Mouse (Mus musculus) CH12.LX (cell line): ENCODE measurements around the gene Polr3gl. TPM values are rescaled to one million over a fixed set of nuclear protein-coding genes. Genes with fewer than 3 reads are reported as not detected.

Source experiments
- DNase-seq: peaks from one replicate; pipeline ENCODE4 v3.0.0-alpha.2; 2013; ENCODE audit errors: extremely low read depth
- H3K27ac ChIP-seq: 2 replicates; pipeline ENCODE4 v1.5.1; 2012; ENCODE audit warnings: low read depth, mild to moderate bottlenecking, control low read depth, moderate library complexity; ENCODE audit not compliant: insufficient read depth
- H3K27me3 ChIP-seq: replicated peaks from 2 replicates; pipeline ENCODE3; 2012; ENCODE audit warnings: inconsistent platforms
- H3K36me3 ChIP-seq, 2 experiments: replicated peaks in 1 of 2; 2 replicates each; pipeline versions ENCODE3 to v1.6.1; 2012; ENCODE audit warnings: inconsistent platforms in 1 of 2, low read length in 1 of 2, mild to moderate bottlenecking in 1 of 2, mixed read lengths in 1 of 2, moderate library complexity in 1 of 2; ENCODE audit not compliant: control insufficient read depth in 1 of 2, insufficient read depth in 1 of 2
- H3K4me1 ChIP-seq, 2 experiments: 2 replicates each; pipeline ENCODE4 v1.6.1; 2012; ENCODE audit warnings: inconsistent platforms in 1 of 2, moderate library complexity in 1 of 2; ENCODE audit not compliant: insufficient read depth in 2 of 2, control insufficient read depth in 1 of 2
- H3K4me2 ChIP-seq: 2 replicates; pipeline ENCODE4 v1.6.1; 2012; ENCODE audit warnings: low read depth, mild to moderate bottlenecking, control low read depth; ENCODE audit not compliant: poor library complexity, insufficient read depth, severe bottlenecking
- H3K4me3 ChIP-seq, 3 experiments: fragments of 150-350 bp in 1 of 3; sonication (generic) in 1 of 3; replicated peaks in 1 of 3; 2 replicates each; pipeline versions ENCODE3 to v1.5.1; 2011 to 2012; ENCODE audit warnings: low read depth in 2 of 3, low read length in 2 of 3, mild to moderate bottlenecking in 2 of 3, moderate library complexity in 2 of 3, control low read depth in 1 of 3, improper control_type of control experiment in 1 of 3, inconsistent platforms in 1 of 3, mixed read lengths in 1 of 3; ENCODE audit not compliant: poor library complexity in 1 of 3
- H3K79me2 ChIP-seq: replicated peaks from 2 replicates; pipeline ENCODE4 v1.6.1; 2012; ENCODE audit warnings: mild to moderate bottlenecking, moderate library complexity; ENCODE audit not compliant: control insufficient read depth, poor library complexity, insufficient read depth, severe bottlenecking; ENCODE audit errors: extremely low read depth
- H3K9ac ChIP-seq: 2 replicates; pipeline ENCODE4 v1.6.1; 2012; ENCODE audit warnings: low read depth, mild to moderate bottlenecking, control low read depth, moderate library complexity; ENCODE audit not compliant: insufficient read depth
- H3K9me3 ChIP-seq: replicated peaks from 2 replicates; pipeline ENCODE3; 2012; ENCODE audit warnings: low read length, inconsistent platforms, mixed read lengths
- CHD2 ChIP-seq: IDR thresholded peaks from 2 replicates; pipeline ENCODE4 v1.6.1; 2011; ENCODE audit warnings: low read length, improper control_type of control experiment
- CTCF ChIP-seq, 2 experiments: IDR thresholded peaks in 1 of 2; conservative IDR thresholded peaks in 1 of 2; 2 replicates each; pipeline ENCODE4 v1.5.1; 2011 to 2012; ENCODE audit warnings: low read depth in 2 of 2, low read length in 2 of 2, improper control_type of control experiment in 1 of 2, inconsistent platforms in 1 of 2, mild to moderate bottlenecking in 1 of 2, moderate library complexity in 1 of 2
- E2F4 ChIP-seq: IDR thresholded peaks from 2 replicates; pipeline ENCODE4 v1.6.1; 2011; ENCODE audit warnings: low read depth, low read length, improper control_type of control experiment; ENCODE audit not compliant: insufficient replicate concordance
- GABPA ChIP-seq: IDR thresholded peaks from 2 replicates; pipeline ENCODE4 v1.6.1; 2012; ENCODE audit warnings: low read depth, low read length, improper control_type of control experiment, inconsistent platforms; ENCODE audit not compliant: insufficient replicate concordance
- HCFC1 ChIP-seq: IDR thresholded peaks from 2 replicates; pipeline ENCODE4 v1.6.1; 2012; ENCODE audit warnings: low read depth, mild to moderate bottlenecking, inconsistent platforms, low read length, improper control_type of control experiment
- JUND ChIP-seq: conservative IDR thresholded peaks from 2 replicates; pipeline ENCODE4 v1.6.1; 2011; ENCODE audit warnings: low read depth, low read length, improper control_type of control experiment
- MAFK ChIP-seq: IDR thresholded peaks from 2 replicates; pipeline ENCODE4 v1.6.1; 2011; ENCODE audit warnings: low read length, improper control_type of control experiment; ENCODE audit not compliant: insufficient replicate concordance
- MAX ChIP-seq: IDR thresholded peaks from 2 replicates; pipeline ENCODE4 v1.6.1; 2011; ENCODE audit warnings: low read length, improper control_type of control experiment
- MXI1 ChIP-seq: IDR thresholded peaks from 2 replicates; pipeline ENCODE4 v1.6.1; 2011; ENCODE audit warnings: mild to moderate bottlenecking, low read depth, low read length, improper control_type of control experiment
- MYC ChIP-seq: IDR thresholded peaks from 2 replicates; pipeline ENCODE4 v1.6.1; 2011; ENCODE audit warnings: low read depth, mild to moderate bottlenecking, improper control_type of control experiment, low read length
- NRF1 ChIP-seq: IDR thresholded peaks from 2 replicates; pipeline ENCODE4 v1.6.1; 2014; ENCODE audit warnings: low read depth, mild to moderate bottlenecking, inconsistent platforms, low read length, improper control_type of control experiment, moderate library complexity
- POLR2A ChIP-seq: IDR thresholded peaks from 2 replicates; pipeline ENCODE4 v1.6.1; 2011; ENCODE audit warnings: low read depth, mild to moderate bottlenecking, improper control_type of control experiment, low read length
- POLR2AphosphoS2 ChIP-seq: IDR thresholded peaks from 2 replicates; pipeline ENCODE4 v1.6.1; 2011; ENCODE audit warnings: low read depth, low read length, improper control_type of control experiment
- RAD21 ChIP-seq: IDR thresholded peaks from 2 replicates; pipeline ENCODE4 v1.6.1; 2011; ENCODE audit warnings: low read depth, mild to moderate bottlenecking, low read length, improper control_type of control experiment, moderate library complexity
- RCOR1 ChIP-seq: conservative IDR thresholded peaks from 2 replicates; pipeline ENCODE4 v1.6.1; 2012; ENCODE audit warnings: low read depth, mild to moderate bottlenecking, inconsistent platforms, low read length, improper control_type of control experiment
- SIN3A ChIP-seq: IDR thresholded peaks from 2 replicates; pipeline ENCODE4 v1.6.1; 2012; ENCODE audit warnings: low read length, improper control_type of control experiment, inconsistent platforms
- TBP ChIP-seq: conservative IDR thresholded peaks from 2 replicates; pipeline ENCODE4 v1.6.1; 2011; ENCODE audit warnings: low read depth, low read length, improper control_type of control experiment
- TCF12 ChIP-seq: IDR thresholded peaks from 2 replicates; pipeline ENCODE4 v1.6.1; 2014; ENCODE audit warnings: low read depth, mild to moderate bottlenecking, inconsistent platforms, low read length, improper control_type of control experiment
- UBTF ChIP-seq: IDR thresholded peaks from 2 replicates; pipeline ENCODE4 v1.6.1; 2012; ENCODE audit warnings: low read depth, mild to moderate bottlenecking, inconsistent platforms, low read length, improper control_type of control experiment, moderate library complexity
- USF1 ChIP-seq: IDR thresholded peaks from 2 replicates; pipeline ENCODE4 v1.6.1; 2014; ENCODE audit warnings: low read depth, mild to moderate bottlenecking, inconsistent platforms, low read length, improper control_type of control experiment
- ZC3H11A ChIP-seq: IDR thresholded peaks from 2 replicates; pipeline ENCODE4 v1.6.1; 2012; ENCODE audit warnings: low read depth, mild to moderate bottlenecking, inconsistent platforms, low read length, improper control_type of control experiment
- ZMIZ1 ChIP-seq: IDR thresholded peaks from 2 replicates; pipeline ENCODE4 v1.6.1; 2012; ENCODE audit warnings: low read depth, mild to moderate bottlenecking, inconsistent platforms, low read length, improper control_type of control experiment
- dilution Hi-C: fragments of 300-500 bp; cut with MboI; formaldehyde crosslinking; loops from 2 replicates; pipeline ENCODE4 v1.14.3; 2020; ENCODE audit warnings: low sequenced_read_pairs; ENCODE audit not compliant: extremely low pct_unique_long_range_greater_than_20kb, extremely low pct_ligation_motif_present
- in situ Hi-C: fragments of 300-500 bp; cut with MboI; formaldehyde crosslinking; loops from 3 replicates; pipeline ENCODE4 v1.14.3; 2019; ENCODE audit warnings: low sequenced_read_pairs, low pct_ligation_motif_present, low pct_unique_long_range_greater_than_20kb, mixed read lengths
- polyA plus RNA-seq: library from polyadenylated mRNA; unstranded; fragments of >175 nt; gene quantifications from 2 replicates; pipeline ENCODE4 v1.2.1, GENCODE M21; 2012; ENCODE audit warnings: low read depth; ENCODE audit not compliant: insufficient read length
- total RNA-seq, 2 experiments: library from RNA; depleted of rRNA; stranded (reverse); fragments of 300-350 nt in 1 of 2; fragments of >200 nt in 1 of 2; gene quantifications; 2 replicates each; pipeline ENCODE4 v1.2.3; 2012 to 2014

The Polr3gl gene
- total and polyA plus RNA-seq, 3 experiments = 13.7 to 18.8 (median 15.7) TPM

DNA sequence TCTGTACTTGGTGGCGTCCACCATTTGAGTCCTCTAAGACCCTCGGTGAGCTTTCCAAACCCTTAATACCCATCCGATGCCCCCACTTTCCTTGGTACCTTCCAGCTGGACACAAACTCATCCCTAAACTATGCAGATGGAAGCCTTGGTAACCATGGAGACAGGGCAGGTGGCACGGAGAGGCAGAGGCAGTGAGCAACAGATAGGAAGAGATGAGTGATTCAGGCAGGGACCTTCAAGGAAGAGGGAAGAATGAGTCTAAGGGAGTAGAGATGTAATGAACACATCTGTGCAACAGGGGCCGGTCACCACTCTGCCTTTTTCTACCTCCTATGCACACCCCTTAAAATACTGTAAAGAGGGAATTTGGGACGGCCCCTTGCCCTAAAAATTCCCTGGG, 1.7 kb upstream of the Polr3gl start:
- no peak overlapping the region for H3K4me2 ChIP-seq
- TF ChIP-seq CHD2 (no peak), RCOR1 (no peak), ZC3H11A (no peak), RAD21 (no peak), POLR2AphosphoS2 (no peak), E2F4 (no peak), MXI1 (no peak), ZMIZ1 (no peak)
- H3K4me3 ChIP-seq = no peak overlapping the region
- peaks cover 14% of the 10 kb centered on the region for H3K9me3 ChIP-seq
- no peak overlapping the region for H3K9ac ChIP-seq
- in situ Hi-C loops = no loop called here
- H3K4me1 ChIP-seq = peaks cover 2 to 21% of the 10 kb centered on the region in 2 experiments; a peak in 2 of 4 replicates
- no peak overlapping the region for H3K27ac ChIP-seq
- dilution Hi-C loops = no loop called here
- H3K79me2 ChIP-seq = no peaks in the 10 kb centered on the region
- no peak for DNase-seq
- H3K36me3 ChIP-seq = peaks cover 0 to 6% of the 10 kb centered on the region in 2 experiments
- no peaks in the 10 kb centered on the region for H3K27me3 ChIP-seq

DNA sequence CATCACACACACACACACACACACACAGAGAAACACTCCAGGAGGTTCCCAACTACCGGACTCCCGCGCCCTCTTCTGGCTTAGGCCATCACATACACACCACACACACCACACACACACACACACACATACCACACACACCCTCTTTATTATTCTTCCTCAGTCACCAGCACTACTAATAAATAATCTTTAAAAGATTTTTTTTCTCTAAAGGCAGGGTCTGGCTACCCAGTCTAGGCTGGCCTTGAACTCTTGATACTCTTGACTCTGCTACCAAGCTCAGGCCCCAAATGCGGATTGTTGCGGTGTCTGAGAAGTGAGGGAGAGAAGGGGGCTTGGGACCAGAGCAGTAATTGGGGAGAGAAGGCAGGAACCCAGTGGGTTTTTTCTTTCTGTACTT, 870 bp upstream of the Polr3gl start:
- Histone ChIP-seq H3K9me3 (peaks cover 14% of the 10 kb centered on the region), H3K27me3 (no peaks in the 10 kb centered on the region)
- TF ChIP-seq CHD2 (no peak), HCFC1 (no peak), USF1 (no peak), MAX (no peak), RAD21 (no peak), RCOR1 (no peak), UBTF (no peak), MYC (no peak), NRF1 (no peak), CTCF (conservative IDR thresholded peaks at IDR 0.05 in 1 of 2, IDR thresholded peaks at IDR 0.05 in 1 of 2; ENCODE audit: low read depth in 2 of 2, low read length in 2 of 2) (no peak), GABPA (no peak), JUND (no peak), TBP (no peak), SIN3A (no peak), TCF12 (no peak), MXI1 (no peak), MAFK (no peak), POLR2A (no peak)
- TF ChIP-seq, all 38 proteins: peak for 0
- Histone ChIP-seq H3K27ac (no peak overlapping the region), H3K4me1 (peaks cover 0 to 13% of the 10 kb centered on the region in 2 experiments; a peak in 1 of 4 replicates), H3K79me2 (no peaks in the 10 kb centered on the region), H3K9ac (no peak overlapping the region), H3K36me3 (peaks cover 0 to 8% of the 10 kb centered on the region in 2 experiments), H3K4me3 (no peak overlapping the region), H3K4me2 (no peak overlapping the region)
- in situ Hi-C loops (loop anchor here (5.0 kb wide), 1 partner anchor 37 kb away; no protein-coding TSS in a partner anchor), dilution Hi-C loops (no loop called here)
- no peak for DNase-seq
